Mouse (Mus musculus) stomach, embryonic 16.5 days (tissue): ENCODE measurements at regions not wholly inside any gene's neighbourhood (a gene's known extent, or its start where the extent isn't known, plus 50 kb on each side); places are given as distances from the start of the nearest gene placed in this dataset.
A peak's percentile ranks its signal among the peaks of the same experiment; 100 is the strongest.

Experiments
- ATAC-seq: fragments of 200-750 bp; cut with Nextera tagmentation; 2 replicates; pipeline ENCODE4 v1.8.0; 2017; ENCODE audit warnings: moderate number of reproducible peaks, moderate TSS enrichment; ENCODE audit not compliant: insufficient read depth, low FRiP score
- H3K27ac ChIP-seq: fragments of 300-500 bp; sonication (generic); 2 replicates; pipeline ENCODE4 v1.5.1; 2014; ENCODE audit warnings: low read length
- H3K27me3 ChIP-seq: fragments of 300-500 bp; sonication (generic); 2 replicates; pipeline ENCODE4 v1.6.1; 2014; ENCODE audit warnings: low read length, control low read depth, mixed read lengths; ENCODE audit not compliant: control insufficient read depth, insufficient read depth
- H3K36me3 ChIP-seq: fragments of 300-500 bp; sonication (generic); 2 replicates; pipeline ENCODE4 v1.6.1; 2014; ENCODE audit warnings: low read length; ENCODE audit not compliant: control insufficient read depth, insufficient read depth
- H3K4me1 ChIP-seq: fragments of 300-500 bp; sonication (generic); 2 replicates; pipeline ENCODE4 v1.6.1; 2014; ENCODE audit warnings: low read length, control low read depth, mixed read lengths; ENCODE audit not compliant: control insufficient read depth, insufficient read depth
- H3K4me2 ChIP-seq: fragments of 300-500 bp; sonication (generic); 2 replicates; pipeline ENCODE4 v1.6.1; 2014; ENCODE audit warnings: low read depth, low read length, mixed read lengths
- H3K4me3 ChIP-seq: fragments of 300-500 bp; sonication (generic); replicated peaks from 2 replicates; pipeline ENCODE4 v1.5.1; 2014; ENCODE audit warnings: mild to moderate bottlenecking, low read length
- H3K9ac ChIP-seq: fragments of 300-500 bp; sonication (generic); 2 replicates; pipeline ENCODE4 v1.6.1; 2014; ENCODE audit warnings: low read length
- H3K9me3 ChIP-seq: fragments of 300-500 bp; sonication (generic); replicated peaks from 2 replicates; pipeline ENCODE4 v1.6.1; 2016; ENCODE audit warnings: low read length, control low read depth; ENCODE audit not compliant: control insufficient read depth
- WGBS: fragments of 180-500 bp; shearing (Covaris S2); extraction: QIAGEN DNeasy Blood & Tissue Kit; methylation state at CpG from one replicate; pipeline ENCODE4 v1.1.7; 2014; 5-methylcytosine and 5-hydroxymethylcytosine counted together

- Histone ChIP-seq H3K27me3 (no peaks in the 10 kb centered on the region), H3K27ac (no peak overlapping the region), H3K4me2 (no peak overlapping the region), H3K9ac (no peak overlapping the region), H3K4me1 (peaks cover 3% of the 10 kb centered on the region; the same call in 1 of the 2 replicates), H3K4me3 (no peak overlapping the region), H3K9me3 (no peaks in the 10 kb centered on the region), H3K36me3 (no peaks in the 10 kb centered on the region)
- 0 out of 2 replicates have a peak, but pooled peaks have one; percentile 44 for ATAC-seq
- 74% methylated on average over 11 of the region's 11 CpGs for WGBS
Observed at GRCm38 (mm10) chr15:93785846-93786412, 190.2 kb upstream of the Prickle1 start.

- Histone ChIP-seq H3K4me1 (peaks cover 3% of the 10 kb centered on the region; the same call in 1 of the 2 replicates), H3K9me3 (no peaks in the 10 kb centered on the region), H3K4me2 (no peak overlapping the region), H3K27ac (no peak overlapping the region), H3K4me3 (no peak overlapping the region), H3K36me3 (no peaks in the 10 kb centered on the region), H3K27me3 (no peaks in the 10 kb centered on the region), H3K9ac (no peak overlapping the region)
- no peak for ATAC-seq
- 75% methylated on average over 4 of the region's 4 CpGs for WGBS
Observed at GRCm38 (mm10) chr15:93783736-93784135, 188.0 kb upstream of the Prickle1 start.

GRCm38 (mm10) chr15:93775199-93775745 lies 179.6 kb upstream of the Prickle1 start:
- ATAC-seq = no peak
- Histone ChIP-seq H3K9ac (no peak overlapping the region), H3K4me1 (no peaks in the 10 kb centered on the region), H3K4me3 (no peak overlapping the region), H3K4me2 (no peak overlapping the region), H3K9me3 (no peaks in the 10 kb centered on the region), H3K27ac (no peak overlapping the region), H3K36me3 (no peaks in the 10 kb centered on the region), H3K27me3 (no peaks in the 10 kb centered on the region)
- 68% methylated on average over 12 of the region's 12 CpGs for WGBS

GRCm38 (mm10) chr15:93774340-93774739 lies 178.6 kb upstream of the Prickle1 start:
- Histone ChIP-seq H3K4me3 (no peak overlapping the region), H3K9ac (no peak overlapping the region), H3K4me1 (no peaks in the 10 kb centered on the region), H3K36me3 (no peaks in the 10 kb centered on the region), H3K9me3 (no peaks in the 10 kb centered on the region), H3K4me2 (no peak overlapping the region), H3K27ac (no peak overlapping the region), H3K27me3 (no peaks in the 10 kb centered on the region)
- 73% methylated on average over 4 of the region's 4 CpGs for WGBS
- no peak for ATAC-seq

GRCm38 (mm10) chr15:93766981-93767380 lies 171.3 kb upstream of the Prickle1 start:
- Histone ChIP-seq H3K27me3 (no peaks in the 10 kb centered on the region), H3K9me3 (no peaks in the 10 kb centered on the region), H3K4me2 (no peak overlapping the region), H3K27ac (no peak overlapping the region), H3K4me1 (no peaks in the 10 kb centered on the region), H3K9ac (no peak overlapping the region), H3K36me3 (no peaks in the 10 kb centered on the region), H3K4me3 (no peak overlapping the region)
- 71% methylated on average over 3 of the region's 3 CpGs for WGBS
- no peak for ATAC-seq

- Histone ChIP-seq H3K4me1 (no peaks in the 10 kb centered on the region), H3K36me3 (no peaks in the 10 kb centered on the region), H3K27me3 (no peaks in the 10 kb centered on the region), H3K27ac (no peak overlapping the region), H3K9me3 (no peaks in the 10 kb centered on the region), H3K4me2 (no peak overlapping the region), H3K9ac (no peak overlapping the region), H3K4me3 (no peak overlapping the region)
- 80% methylated on average over 5 of the region's 5 CpGs for WGBS
- no peak for ATAC-seq
Observed at GRCm38 (mm10) chr15:93763047-93763446, 167.4 kb upstream of the Prickle1 start.

- Histone ChIP-seq H3K4me3 (no peak overlapping the region), H3K27ac (no peak overlapping the region), H3K9ac (no peak overlapping the region), H3K4me1 (no peaks in the 10 kb centered on the region), H3K9me3 (no peaks in the 10 kb centered on the region), H3K4me2 (no peak overlapping the region), H3K36me3 (no peaks in the 10 kb centered on the region), H3K27me3 (no peaks in the 10 kb centered on the region)
- WGBS = 66% methylated on average over 8 of the region's 8 CpGs
- ATAC-seq = no peak
Observed at GRCm38 (mm10) chr15:93758204-93758836, 162.6 kb upstream of the Prickle1 start.

- H3K9me3 ChIP-seq = no peaks in the 10 kb centered on the region
- no peaks in the 10 kb centered on the region for H3K4me1 ChIP-seq
- no peaks in the 10 kb centered on the region for H3K27me3 ChIP-seq
- no peaks in the 10 kb centered on the region for H3K36me3 ChIP-seq
- no peak overlapping the region for H3K4me3 ChIP-seq
- no peak overlapping the region for H3K9ac ChIP-seq
- H3K4me2 ChIP-seq = no peak overlapping the region
- WGBS = 71% methylated on average over 5 of the region's 5 CpGs
- no peak for ATAC-seq
- H3K27ac ChIP-seq = no peak overlapping the region
Observed at GRCm38 (mm10) chr15:93755989-93756388, 160.3 kb upstream of the Prickle1 start.

GRCm38 (mm10) chr15:93751817-93752216 lies 156.1 kb upstream of the Prickle1 start:
- H3K27me3 ChIP-seq = no peaks in the 10 kb centered on the region
- H3K4me2 ChIP-seq = no peak overlapping the region
- H3K9me3 ChIP-seq = 0 out of 2 replicates have a peak, but pooled peaks cover 3% of the 10 kb centered on the region
- no peaks in the 10 kb centered on the region for H3K36me3 ChIP-seq
- 77% methylated on average over 14 of the region's 14 CpGs for WGBS
- no peak overlapping the region for H3K27ac ChIP-seq
- H3K4me3 ChIP-seq = no peak overlapping the region
- H3K4me1 ChIP-seq = no peaks in the 10 kb centered on the region
- ATAC-seq = no peak
- no peak overlapping the region for H3K9ac ChIP-seq
